Mouse (Mus musculus) gastrocnemius, postnatal 10 days (tissue): Measurements from ENCODE around the gene Usp19. TPM values are rescaled to one million over a fixed set of nuclear protein-coding genes. Genes with fewer than 3 reads are reported as not detected.
A peak's percentile ranks its signal among the peaks of the same experiment; 100 is the strongest.

ENCODE experiments used
- DNase-seq: peaks from one replicate; pipeline ENCODE4 v3.0.0; 2021; ENCODE audit warnings: mixed read lengths
- total RNA-seq, 2 experiments: library from RNA; stranded (reverse); gene quantifications; 2 replicates each; pipeline ENCODE4 v1.2.3; 2021

The Usp19 gene
- total RNA-seq, 2 experiments from 2014 or later, result 91.5 to 109 TPM

DNA sequence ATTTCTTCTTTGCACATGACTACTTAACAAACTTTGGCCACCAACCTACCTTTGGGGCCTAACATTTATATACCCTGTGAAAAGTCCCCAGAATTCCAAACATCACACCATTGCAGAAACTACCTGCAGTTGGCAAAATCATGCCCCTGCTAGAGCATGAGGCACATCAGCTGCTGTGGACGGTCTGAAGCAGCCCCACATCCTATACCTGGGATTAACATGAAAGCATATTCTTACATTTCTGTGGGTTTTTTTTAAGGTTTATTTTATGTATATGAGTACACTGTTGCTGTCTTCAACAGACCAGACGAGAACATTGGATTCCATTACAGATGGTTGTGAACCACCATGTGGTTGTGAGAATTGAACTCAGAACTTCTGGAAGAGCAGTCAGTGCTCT is 24.2 kb upstream of the Usp19 start:
- no peak for DNase-seq

DNA sequence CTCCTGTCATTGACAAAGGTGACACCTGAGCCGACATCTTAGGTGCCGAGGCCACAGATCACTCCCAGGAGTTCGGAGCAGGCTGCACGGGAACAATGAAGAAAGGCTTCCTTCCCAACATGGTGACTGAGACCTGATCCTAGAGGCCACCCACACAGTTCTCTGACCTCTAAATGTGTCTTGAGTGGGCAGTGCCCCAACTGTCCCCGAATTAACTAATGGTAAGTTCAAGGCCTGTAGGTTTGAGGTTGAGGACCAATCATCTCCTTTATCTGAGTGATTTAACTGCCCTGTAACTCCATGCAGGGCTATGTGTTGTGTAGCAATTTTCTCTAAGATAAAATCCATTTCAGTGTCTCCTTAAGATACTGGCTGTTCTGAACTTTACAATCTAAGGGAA is 21.0 kb upstream of the Usp19 start:
- DNase-seq, result no peak

GRCm38 (mm10) chr9:108469845-108470244 is 20.6 kb upstream of the Usp19 start:
- DNase-seq, result no peak

DNA sequence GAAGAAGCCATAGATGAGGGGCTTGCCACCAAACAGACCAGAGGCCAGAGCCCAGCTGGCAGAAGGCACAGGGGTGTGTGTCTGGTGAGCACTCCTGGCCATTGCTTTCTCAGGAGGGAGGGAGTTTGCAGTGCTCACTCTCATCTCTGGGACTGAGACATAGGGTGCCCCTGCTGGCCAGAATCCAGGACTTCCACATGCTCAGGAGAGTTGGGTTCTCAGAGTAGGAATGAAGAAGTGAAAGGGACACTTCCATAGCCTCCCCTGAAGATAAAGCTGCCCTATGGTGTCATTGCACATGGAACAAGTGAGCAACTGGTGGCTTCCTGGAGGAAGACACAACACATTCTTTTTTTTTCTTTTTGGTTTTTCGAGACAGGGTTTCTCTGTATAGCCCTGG is 15.9 kb upstream of the Usp19 start:
- DNase-seq, result no peak

- DNase-seq, result peak; percentile 86
Observed at GRCm38 (mm10) chr9:108478638-108479156, 11.7 kb upstream of the Usp19 start.

DNA sequence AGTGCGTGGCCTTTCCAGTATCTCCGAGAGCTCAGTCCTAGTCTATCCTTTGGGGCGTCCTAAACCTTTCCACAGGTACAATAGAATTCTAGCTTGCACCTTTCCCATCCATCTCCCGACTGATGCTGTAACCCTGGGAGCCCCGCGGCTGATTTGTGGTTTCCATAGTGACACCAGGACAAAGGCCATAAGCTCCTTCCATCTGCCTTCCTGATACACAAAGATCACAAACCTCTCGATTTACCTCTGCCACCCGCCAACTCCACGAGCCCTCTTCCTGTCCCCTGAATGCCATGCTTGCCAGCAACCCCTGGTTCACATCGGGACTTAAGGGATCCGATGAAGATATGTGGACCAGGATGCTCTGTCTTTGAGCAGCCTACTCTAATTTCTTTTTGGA is 11.2 kb upstream of the Usp19 start:
- DNase-seq, result peak; percentile 25

DNA sequence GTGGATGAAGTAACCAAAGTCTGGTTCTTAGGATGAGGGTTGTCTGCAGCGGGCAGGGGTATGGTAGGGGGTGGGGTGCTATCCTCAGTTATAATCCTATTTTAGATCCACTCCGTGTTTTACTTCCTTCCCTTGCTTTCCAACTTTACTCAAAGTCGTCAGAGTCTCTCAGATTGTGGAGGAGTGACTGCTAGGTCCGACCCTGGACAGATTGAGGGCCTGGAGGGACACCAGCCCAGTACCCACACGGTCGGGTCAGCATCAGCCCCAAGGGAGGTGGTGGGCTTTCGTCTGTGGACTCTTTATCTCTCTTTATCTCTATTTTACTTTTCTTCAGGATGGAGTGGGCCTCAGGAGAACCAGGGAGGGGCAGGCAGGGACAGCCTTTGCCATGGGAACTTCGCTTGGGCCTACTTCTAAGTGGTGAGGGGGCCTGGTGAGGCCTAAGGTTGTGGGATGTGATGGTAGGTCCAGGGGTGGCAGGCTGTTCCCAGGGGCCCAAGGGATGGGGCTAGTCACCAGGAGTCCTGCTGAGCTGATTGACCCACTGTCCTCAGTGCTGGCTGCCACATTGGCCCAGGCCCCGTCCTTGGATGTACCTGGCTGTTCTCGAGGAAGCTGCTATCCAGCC is 10.6 kb upstream of the Usp19 start, which contains the start of gene Lamb2:
Gene Lamb2 (plus strand): TSS at position 16 of the 631 bp plus-strand sequence.
- DNase-seq, result no peak

DNA sequence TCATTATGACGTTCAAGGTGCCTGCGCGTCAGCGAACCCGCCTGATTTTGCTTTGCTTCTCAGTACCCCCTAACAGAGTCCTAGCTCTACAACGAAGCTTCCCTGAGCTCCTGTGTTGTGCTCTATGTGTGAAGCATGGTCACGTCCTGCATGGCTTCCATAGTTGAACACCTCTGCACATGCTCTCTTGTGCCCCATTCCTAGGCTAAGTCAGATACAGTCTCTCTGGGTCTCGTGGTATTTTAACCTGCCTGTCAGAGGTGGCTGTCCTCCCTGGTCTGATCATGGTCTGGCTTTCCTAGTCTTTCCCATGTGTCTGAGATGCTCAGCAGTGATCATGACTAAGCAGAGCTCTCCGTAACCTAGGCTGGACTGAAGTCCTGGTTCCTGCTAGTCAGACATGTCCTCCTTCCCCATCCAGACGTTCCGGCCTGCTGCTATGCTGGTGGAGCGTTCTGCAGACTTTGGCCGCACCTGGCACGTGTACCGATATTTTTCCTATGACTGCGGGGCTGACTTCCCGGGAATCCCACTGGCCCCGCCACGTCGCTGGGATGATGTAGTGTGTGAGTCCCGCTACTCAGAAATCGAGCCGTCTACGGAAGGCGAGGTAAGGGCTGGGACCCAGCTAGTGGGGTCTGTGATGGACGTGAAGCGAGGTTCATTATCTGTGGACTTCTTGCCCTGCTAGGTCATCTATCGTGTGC is 9.4 kb upstream of the Usp19 start:
- no peak for DNase-seq

- DNase-seq, result no peak
Observed at GRCm38 (mm10) chr9:108481520-108482210, 8.7 kb upstream of the Usp19 start.

DNA sequence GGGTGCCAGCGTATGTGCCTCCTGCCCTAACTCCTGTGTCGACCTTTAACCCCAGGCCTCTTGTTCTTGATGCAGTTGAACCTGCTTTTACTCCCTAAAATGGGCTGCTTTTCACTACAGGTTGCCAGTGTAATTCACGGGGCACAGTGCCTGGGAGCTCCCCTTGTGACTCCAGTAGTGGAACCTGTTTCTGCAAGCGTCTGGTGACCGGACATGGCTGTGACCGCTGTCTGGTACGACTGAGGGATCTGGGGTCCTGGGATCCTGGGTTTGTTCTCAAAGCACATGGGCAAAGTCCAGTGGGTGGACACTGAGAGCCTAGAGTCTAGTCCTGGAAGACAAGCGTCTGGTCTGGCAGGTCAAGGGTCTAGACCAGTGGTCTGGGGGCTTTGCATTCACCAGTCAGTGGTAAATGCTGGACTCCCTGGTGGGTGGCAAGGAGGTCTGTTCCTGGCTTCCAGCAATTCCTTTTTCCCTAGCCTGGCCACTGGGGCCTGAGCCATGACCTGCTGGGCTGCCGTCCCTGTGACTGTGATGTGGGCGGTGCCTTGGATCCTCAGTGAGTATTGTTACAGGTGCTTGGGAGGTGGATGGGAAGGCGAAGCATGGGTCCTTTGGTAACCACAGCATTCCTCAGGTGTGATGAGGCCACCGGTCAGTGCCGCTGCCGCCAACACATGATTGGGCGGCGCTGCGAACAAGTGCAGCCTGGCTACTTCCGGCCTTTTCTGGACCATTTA is 7.2 kb upstream of the Usp19 start:
- DNase-seq, result no peak

DNA sequence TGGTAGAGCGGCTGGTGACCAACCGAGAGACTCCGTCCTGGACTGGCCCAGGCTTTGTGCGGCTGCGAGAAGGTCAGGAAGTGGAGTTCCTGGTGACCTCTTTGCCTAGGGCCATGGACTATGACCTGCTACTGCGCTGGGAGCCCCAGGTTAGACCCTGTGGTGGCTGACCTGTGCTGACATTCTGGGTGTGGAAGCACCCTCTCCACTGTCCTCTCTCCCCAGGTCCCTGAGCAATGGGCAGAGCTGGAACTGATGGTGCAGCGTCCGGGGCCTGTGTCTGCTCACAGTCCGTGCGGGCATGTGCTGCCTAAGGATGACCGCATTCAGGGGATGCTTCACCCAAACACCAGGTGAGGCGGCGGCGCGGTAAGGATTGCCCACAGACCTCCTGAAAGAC is 6.4 kb upstream of the Usp19 start:
- DNase-seq, result no peak

GRCm38 (mm10) chr9:108485301-108485875 is 5.0 kb upstream of the Usp19 start:
- DNase-seq, result no peak

- DNase-seq, result no peak
Observed at GRCm38 (mm10) chr9:108486973-108487530, 3.4 kb upstream of the Usp19 start.

GRCm38 (mm10) chr9:108488403-108488802 is 2.0 kb upstream of the Usp19 start:
- no peak for DNase-seq

DNA sequence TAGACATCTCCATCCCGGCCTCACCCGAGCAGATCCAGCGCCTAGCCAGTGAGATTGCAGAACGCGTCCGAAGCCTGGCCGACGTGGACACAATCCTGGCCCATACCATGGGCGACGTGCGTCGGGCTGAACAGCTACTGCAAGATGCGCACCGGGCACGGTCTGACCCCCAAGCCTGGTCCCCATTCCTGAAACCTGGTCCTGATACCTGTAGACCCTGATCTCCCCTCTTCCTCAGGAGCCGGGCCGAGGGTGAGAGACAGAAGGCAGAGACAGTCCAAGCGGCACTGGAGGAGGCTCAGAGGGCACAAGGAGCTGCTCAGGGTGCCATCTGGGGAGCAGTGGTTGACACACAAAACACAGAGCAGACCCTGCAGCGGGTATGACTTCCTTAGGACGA is 1.2 kb upstream of the Usp19 start:
- no peak for DNase-seq

DNA sequence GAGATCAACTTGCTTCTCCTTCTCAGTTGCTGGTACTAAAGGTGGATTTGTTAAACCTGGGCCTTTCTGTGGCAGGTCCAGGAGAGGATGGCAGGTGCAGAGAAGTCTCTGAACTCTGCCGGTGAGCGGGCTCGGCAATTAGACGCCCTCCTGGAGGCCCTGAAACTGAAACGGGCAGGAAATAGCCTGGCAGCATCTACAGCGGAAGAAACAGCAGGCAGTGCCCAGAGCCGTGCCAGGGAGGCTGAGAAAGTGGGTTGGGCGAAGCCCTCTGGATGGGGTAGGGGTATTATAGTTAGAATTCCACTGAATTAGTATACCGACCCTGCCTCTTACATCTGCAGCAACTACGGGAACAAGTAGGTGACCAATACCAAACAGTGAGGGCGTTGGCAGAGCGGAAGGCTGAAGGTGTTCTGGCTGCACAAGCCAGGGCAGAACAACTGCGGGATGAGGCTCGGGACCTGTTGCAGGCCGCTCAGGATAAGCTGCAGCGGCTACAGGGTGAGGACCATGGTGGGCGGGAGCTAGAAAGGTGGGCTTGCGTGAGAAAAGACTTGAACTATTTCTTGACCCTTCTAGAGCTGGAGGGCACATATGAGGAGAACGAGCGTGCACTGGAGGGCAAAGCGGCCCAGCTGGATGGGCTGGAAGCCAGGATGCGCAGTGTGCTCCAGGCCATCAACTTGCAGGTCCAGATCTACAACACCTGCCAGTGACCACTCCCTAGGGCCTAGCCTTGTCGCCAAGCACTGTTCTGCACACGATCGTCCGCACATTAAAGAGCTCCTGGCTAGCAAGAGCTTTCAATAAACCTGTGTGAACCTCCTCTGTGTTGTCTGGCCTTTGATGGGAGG is 472 bp upstream of the Usp19 start:
- peak; percentile 51 for DNase-seq

DNA sequence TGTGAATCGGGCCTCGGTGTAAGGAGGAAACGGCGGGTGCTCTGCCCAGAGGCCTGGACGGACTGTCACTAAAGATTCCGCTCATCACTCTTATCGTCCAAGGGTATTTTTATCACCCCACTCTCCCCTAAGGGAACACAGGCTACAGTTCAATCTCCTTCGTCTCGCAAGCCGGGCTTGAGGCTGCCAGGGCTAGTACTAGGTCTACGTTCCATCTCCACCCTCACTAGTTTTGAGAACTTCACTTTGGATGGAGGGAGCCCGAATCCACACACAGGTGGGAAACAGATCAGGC is 831 bp downstream of the Usp19 start:
- no peak for DNase-seq

GRCm38 (mm10) chr9:108492043-108492750 is 1.8 kb downstream of the Usp19 start:
- DNase-seq, result peak; percentile 51

GRCm38 (mm10) chr9:108493246-108493645 is 2.8 kb downstream of the Usp19 start:
- no peak for DNase-seq

DNA sequence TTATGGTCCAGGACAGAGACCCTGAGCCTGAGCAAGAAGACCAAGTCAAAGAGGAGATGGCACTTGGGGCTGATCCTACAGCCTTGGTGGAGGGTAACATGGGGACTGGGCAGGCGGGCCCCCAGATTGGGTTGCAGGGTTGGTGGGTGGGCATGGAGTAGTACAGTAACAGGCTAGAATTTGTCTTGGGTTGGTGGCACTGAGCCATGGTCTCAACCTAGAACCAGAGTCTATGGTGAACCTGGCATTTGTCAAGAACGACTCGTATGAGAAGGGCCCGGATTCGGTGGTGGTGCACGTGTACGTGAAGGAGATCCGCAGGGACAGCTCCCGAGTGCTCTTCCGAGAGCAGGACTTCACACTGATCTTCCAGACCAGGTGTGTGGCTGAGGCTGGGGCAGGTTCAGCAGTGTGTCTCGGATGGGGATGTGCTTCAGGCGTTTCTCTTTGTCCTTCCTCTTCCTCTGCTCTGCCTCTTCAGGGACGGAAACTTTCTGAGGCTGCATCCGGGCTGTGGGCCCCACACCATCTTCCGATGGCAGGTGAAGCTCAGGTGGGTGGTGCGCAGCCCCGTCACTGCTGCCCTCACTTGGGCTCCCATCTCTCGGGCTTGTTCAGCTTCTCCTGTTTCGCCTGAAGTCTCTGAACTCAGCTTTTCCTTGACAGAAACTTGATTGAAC is 3.9 kb downstream of the Usp19 start:
- DNase-seq, result no peak
